Mouse (Mus musculus) liver, embryonic 11.5 days (tissue): ENCODE measurements around the gene Hdac9. TPM values are rescaled to one million over a fixed set of nuclear protein-coding genes. Genes with fewer than 3 reads are reported as not detected.

Experiments used
- ATAC-seq: fragments of 200-750 bp; cut with Nextera tagmentation; replicated peaks from 2 replicates; pipeline ENCODE4 v1.8.0; 2017; ENCODE audit warnings: moderate number of reproducible peaks, mild to moderate bottlenecking, moderate TSS enrichment, moderate library complexity; ENCODE audit not compliant: low FRiP score
- DNase-seq: peaks from one replicate; pipeline ENCODE4 v3.0.0-alpha.2; 2017; ENCODE audit warnings: low spot score
- H3K27ac ChIP-seq: fragments of 300-500 bp; sonication (generic); 2 replicates; pipeline ENCODE4 v1.5.1; 2014; ENCODE audit warnings: mild to moderate bottlenecking, low read depth, low read length, control low read depth
- H3K27me3 ChIP-seq: fragments of 300-500 bp; sonication (generic); replicated peaks from 2 replicates; pipeline ENCODE4 v1.6.1; 2014; ENCODE audit warnings: low read length, mixed read lengths; ENCODE audit not compliant: control insufficient read depth, insufficient read depth
- H3K36me3 ChIP-seq: fragments of 300-500 bp; sonication (generic); 2 replicates; pipeline ENCODE4 v1.6.1; 2014; ENCODE audit warnings: mild to moderate bottlenecking, low read length, moderate library complexity, mixed read lengths; ENCODE audit not compliant: control insufficient read depth, insufficient read depth
- H3K4me1 ChIP-seq: fragments of 300-500 bp; sonication (generic); replicated peaks from 2 replicates; pipeline ENCODE4 v1.6.1; 2014; ENCODE audit warnings: low read length, mixed read lengths; ENCODE audit not compliant: control insufficient read depth, insufficient read depth
- H3K4me2 ChIP-seq: fragments of 300-500 bp; sonication (generic); 2 replicates; pipeline ENCODE4 v1.6.1; 2014; ENCODE audit warnings: mild to moderate bottlenecking, control low read depth, moderate library complexity
- H3K4me3 ChIP-seq: fragments of 300-500 bp; sonication (generic); 2 replicates; pipeline ENCODE4 v1.5.1; 2014; ENCODE audit warnings: low read depth, low read length, control low read depth
- H3K9ac ChIP-seq: fragments of 300-500 bp; sonication (generic); 2 replicates; pipeline ENCODE4 v1.6.1; 2014; ENCODE audit warnings: low read depth, low read length, control low read depth
- H3K9me3 ChIP-seq: fragments of 300-500 bp; sonication (generic); 2 replicates; pipeline ENCODE4 v1.6.1; 2016; ENCODE audit warnings: low read length, inconsistent platforms, mixed read lengths; ENCODE audit not compliant: control insufficient read depth
- WGBS: fragments of 180-500 bp; shearing (Covaris S2); extraction: QIAGEN DNeasy Blood & Tissue Kit; methylation state at CpG from one replicate; pipeline ENCODE4 v1.1.7; 2014; 5-methylcytosine and 5-hydroxymethylcytosine counted together
- polyA plus RNA-seq: library from polyadenylated mRNA; unstranded; fragments of >200 nt; fragmentation: Nextera tagmentation; extraction: Ambion mirVana; gene quantifications from 2 replicates; pipeline ENCODE4 v1.2.1, GENCODE M21; 2014

Hdac9 gene
- polyA plus RNA-seq, 1 experiment from 2014 or later = 3.5 TPM

- Histone ChIP-seq H3K27me3 (no peaks in the 10 kb centered on the region), H3K36me3 (no peaks in the 10 kb centered on the region), H3K9me3 (no peaks in the 10 kb centered on the region), H3K4me1 (no peaks in the 10 kb centered on the region), H3K4me3 (no peak overlapping the region), H3K27ac (no peak overlapping the region), H3K4me2 (no peak overlapping the region), H3K9ac (no peak overlapping the region)
- ATAC-seq = no peak
- WGBS = 16% methylated on average over 3 of the region's 3 CpGs
- DNase-seq = no peak
These were observed 252.1 kb downstream of the Hdac9 start for GRCm38 (mm10) chr12:34664758-34665157.

- no peak overlapping the region for H3K9ac ChIP-seq
- H3K9me3 ChIP-seq = no peaks in the 10 kb centered on the region
- H3K36me3 ChIP-seq = no peaks in the 10 kb centered on the region
- H3K27me3 ChIP-seq = no peaks in the 10 kb centered on the region
- H3K4me2 ChIP-seq = no peak overlapping the region
- H3K4me3 ChIP-seq = no peak overlapping the region
- DNase-seq (no peak), ATAC-seq (no peak)
- no peaks in the 10 kb centered on the region for H3K4me1 ChIP-seq
- no peak overlapping the region for H3K27ac ChIP-seq
These were observed 255.5 kb downstream of the Hdac9 start for GRCm38 (mm10) chr12:34661378-34661777.

- Histone ChIP-seq H3K9ac (no peak overlapping the region), H3K27ac (no peak overlapping the region), H3K4me1 (no peaks in the 10 kb centered on the region), H3K9me3 (no peaks in the 10 kb centered on the region), H3K27me3 (no peaks in the 10 kb centered on the region), H3K4me2 (no peak overlapping the region), H3K36me3 (no peaks in the 10 kb centered on the region), H3K4me3 (no peak overlapping the region)
- ATAC-seq (no peak), DNase-seq (no peak)
- WGBS = 70% methylated on average over 5 of the region's 5 CpGs
These were observed 256.9 kb downstream of the Hdac9 start for GRCm38 (mm10) chr12:34660027-34660426.

GRCm38 (mm10) chr12:34658568-34658967 lies 258.3 kb downstream of the Hdac9 start:
- Histone ChIP-seq H3K27me3 (no peaks in the 10 kb centered on the region), H3K4me3 (no peak overlapping the region), H3K9ac (no peak overlapping the region), H3K4me1 (no peaks in the 10 kb centered on the region), H3K36me3 (no peaks in the 10 kb centered on the region), H3K27ac (no peak overlapping the region), H3K4me2 (no peak overlapping the region), H3K9me3 (no peaks in the 10 kb centered on the region)
- DNase-seq (no peak), ATAC-seq (no peak)
- WGBS = 58% methylated on average over 3 of the region's 3 CpGs

- Histone ChIP-seq H3K4me3 (no peak overlapping the region), H3K36me3 (no peaks in the 10 kb centered on the region), H3K4me2 (no peak overlapping the region), H3K9me3 (no peaks in the 10 kb centered on the region), H3K27me3 (no peaks in the 10 kb centered on the region), H3K9ac (no peak overlapping the region), H3K4me1 (no peaks in the 10 kb centered on the region), H3K27ac (no peak overlapping the region)
- WGBS = 40% methylated on average over 6 of the region's 6 CpGs
- ATAC-seq = no peak
- no peak for DNase-seq
These were observed 258.8 kb downstream of the Hdac9 start for GRCm38 (mm10) chr12:34658119-34658518.

GRCm38 (mm10) chr12:34653615-34654014 lies 263.3 kb downstream of the Hdac9 start:
- ATAC-seq (no peak), DNase-seq (no peak)
- no peaks in the 10 kb centered on the region for H3K9me3 ChIP-seq
- H3K27me3 ChIP-seq = no peaks in the 10 kb centered on the region
- no peak overlapping the region for H3K27ac ChIP-seq
- no peaks in the 10 kb centered on the region for H3K4me1 ChIP-seq
- H3K9ac ChIP-seq = no peak overlapping the region
- no peak overlapping the region for H3K4me3 ChIP-seq
- 23% methylated on average over 3 of the region's 3 CpGs for WGBS
- H3K4me2 ChIP-seq = no peak overlapping the region
- H3K36me3 ChIP-seq = no peaks in the 10 kb centered on the region

- Histone ChIP-seq H3K27ac (no peak overlapping the region), H3K4me3 (no peak overlapping the region), H3K27me3 (no peaks in the 10 kb centered on the region), H3K9me3 (no peaks in the 10 kb centered on the region), H3K36me3 (no peaks in the 10 kb centered on the region), H3K4me1 (no peaks in the 10 kb centered on the region), H3K4me2 (no peak overlapping the region), H3K9ac (no peak overlapping the region)
- 77% methylated on average over 3 of the region's 3 CpGs for WGBS
- no peak for DNase-seq
- no peak for ATAC-seq
These were observed 268.1 kb downstream of the Hdac9 start for GRCm38 (mm10) chr12:34648753-34649152.

- DNase-seq (no peak), ATAC-seq (no peak)
- Histone ChIP-seq H3K9ac (no peak overlapping the region), H3K4me2 (no peak overlapping the region), H3K9me3 (no peaks in the 10 kb centered on the region), H3K36me3 (no peaks in the 10 kb centered on the region), H3K4me3 (no peak overlapping the region), H3K4me1 (no peaks in the 10 kb centered on the region), H3K27ac (no peak overlapping the region), H3K27me3 (no peaks in the 10 kb centered on the region)
- 79% methylated on average over 4 of the region's 4 CpGs for WGBS
These were observed 275.1 kb downstream of the Hdac9 start for GRCm38 (mm10) chr12:34641705-34642259.

GRCm38 (mm10) chr12:34637238-34638124 lies 279.4 kb downstream of the Hdac9 start:
- no peaks in the 10 kb centered on the region for H3K27me3 ChIP-seq
- ATAC-seq (no peak), DNase-seq (no peak)
- H3K27ac ChIP-seq = no peak overlapping the region
- H3K9ac ChIP-seq = no peak overlapping the region
- H3K4me2 ChIP-seq = no peak overlapping the region
- H3K4me3 ChIP-seq = no peak overlapping the region
- 67% methylated on average over 16 of the region's 16 CpGs for WGBS
- H3K36me3 ChIP-seq = no peaks in the 10 kb centered on the region
- H3K4me1 ChIP-seq = no peaks in the 10 kb centered on the region
- no peaks in the 10 kb centered on the region for H3K9me3 ChIP-seq
